Mouse (Mus musculus) heart, adult 2 months (tissue): Measurements from ENCODE around the gene Lpar1.

Experiments used
- CTCF ChIP-seq: fragments of 200-600 bp; IDR thresholded peaks from 2 replicates; pipeline ENCODE4 v1.8.1; 2022; ENCODE audit warnings: antibody characterized with exemption, mild to moderate bottlenecking, moderate library complexity
- POLR2A ChIP-seq: fragments of 200-500 bp; IDR thresholded peaks from 2 replicates; pipeline ENCODE4 v1.6.1; 2011; ENCODE audit warnings: mild to moderate bottlenecking, low read depth, low read length, control low read depth; ENCODE audit not compliant: insufficient read depth

DNA sequence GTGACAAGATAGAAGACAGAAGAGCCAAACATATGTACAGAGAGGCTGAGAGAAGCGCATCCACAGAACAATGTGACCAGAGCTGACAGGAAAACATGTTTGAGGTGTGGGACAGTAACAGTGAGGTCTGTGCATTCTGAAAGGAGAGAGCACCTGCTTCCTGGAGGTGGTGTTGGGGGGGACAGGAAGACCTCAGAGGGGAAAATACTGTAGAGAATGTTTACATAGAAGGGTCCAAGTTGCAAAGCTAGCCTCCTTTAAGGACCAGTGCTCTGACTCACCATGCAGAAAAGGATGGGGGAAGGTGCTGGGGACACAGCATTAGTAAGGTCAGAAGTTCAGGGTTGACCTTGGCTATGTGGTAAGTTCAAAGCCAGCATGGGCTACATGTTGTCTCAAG is 9.1 kb upstream of the Lpar1 start:
- no peak for TF ChIP-seq CTCF
- no peak for TF ChIP-seq POLR2A
